Mouse (Mus musculus) G1E (cell line): ENCODE measurements around the gene Brdt.

Experiments used
- CTCF ChIP-seq: IDR thresholded peaks from 2 replicates; pipeline ENCODE4 v1.5.1; 2012; ENCODE audit warnings: low read depth, low read length, inconsistent platforms, mixed read lengths
- GATA1 ChIP-seq: IDR thresholded peaks from 2 replicates; pipeline ENCODE4 v1.6.1; 2012; ENCODE audit warnings: borderline replicate concordance, low read length, inconsistent platforms, mixed read lengths
- GATA2 ChIP-seq: IDR thresholded peaks from 2 replicates; pipeline ENCODE4 v1.6.1; 2012; ENCODE audit warnings: low read depth, low read length, inconsistent platforms, borderline replicate concordance
- POLR2AphosphoS5 ChIP-seq: IDR thresholded peaks from 2 replicates; pipeline ENCODE4 v1.6.1; 2012; ENCODE audit warnings: low read depth, low read length, inconsistent platforms; ENCODE audit not compliant: insufficient replicate concordance
- TAL1 ChIP-seq: conservative IDR thresholded peaks from 2 replicates; pipeline ENCODE4 v1.6.1; 2012; ENCODE audit warnings: low read depth, low read length, inconsistent platforms, mixed read lengths

- TF ChIP-seq CTCF (no peak), TAL1 (no peak), GATA2 (no peak), POLR2AphosphoS5 (no peak), GATA1 (no peak)
Observed at GRCm38 (mm10) chr5:107403011-107403946, 72.3 kb downstream of the Brdt start.
